Mouse (Mus musculus): ENCODE data around the gene Acly. TPM values are rescaled to one million over a fixed set of nuclear protein-coding genes. Genes with fewer than 3 reads are reported as not detected.

The Acly gene
- total and polyA plus RNA-seq, 3 experiments = 213 to 277 (median 246) TPM

DNA sequence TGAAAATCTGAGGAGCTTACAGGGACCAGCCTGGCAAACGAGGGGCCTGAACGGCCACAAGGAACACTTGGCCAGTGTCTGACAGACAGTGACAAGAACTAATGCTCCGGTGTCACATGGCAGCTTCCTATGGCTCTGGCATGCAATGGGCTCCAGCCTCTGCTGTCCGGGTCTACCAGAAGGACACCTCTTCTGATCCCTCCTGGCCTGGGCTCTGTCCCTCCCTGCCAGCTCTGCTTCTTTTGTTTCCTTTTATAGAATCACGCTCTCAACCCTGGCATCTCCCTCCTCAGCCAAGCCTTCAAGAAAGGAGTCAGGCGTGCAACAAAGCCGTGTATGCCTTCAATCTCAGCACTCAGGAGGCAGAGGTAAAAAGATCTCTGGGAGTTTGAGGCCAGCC is 97.7 kb downstream of the Acly start:
- no peaks in the 10 kb centered on the region for H3K9me3 ChIP-seq (replicated peaks; ENCODE audit: low read length)
- TF ChIP-seq ZMIZ1 (IDR thresholded peaks at IDR 0.05; ENCODE audit: low read depth, low read length) (no peak), NRF1 (IDR thresholded peaks at IDR 0.05; ENCODE audit: low read depth, low read length) (no peak), MAX (IDR thresholded peaks at IDR 0.05; ENCODE audit: low read length) (no peak), PAX5 (IDR thresholded peaks at IDR 0.05; ENCODE audit: low read length) (no peak), UBTF (IDR thresholded peaks at IDR 0.05; ENCODE audit: low read depth, low read length) (no peak), CHD2 (IDR thresholded peaks at IDR 0.05; ENCODE audit: low read length) (no peak), IRF4 (IDR thresholded peaks at IDR 0.05; ENCODE audit: low read depth, low read length) (no peak), ZC3H11A (IDR thresholded peaks at IDR 0.05; ENCODE audit: low read depth, low read length) (no peak)
- no peak overlapping the region for H3K4me2 ChIP-seq (ENCODE audit: insufficient read depth, low read depth, poor library complexity, severe bottlenecking)
- H3K36me3 ChIP-seq (replicated peaks in 1 of 2; ENCODE audit: control insufficient read depth in 1 of 2, insufficient read depth in 1 of 2, low read length in 1 of 2) = peaks cover 19 to 56% of the 10 kb centered on the region in 2 experiments
- no peak overlapping the region for H3K27ac ChIP-seq (ENCODE audit: insufficient read depth, low read depth)
- no peak overlapping the region for H3K9ac ChIP-seq (ENCODE audit: insufficient read depth, low read depth)
- peaks cover 0 to 7% of the 10 kb centered on the region in 2 experiments; a peak in 2 of 4 replicates for H3K4me1 ChIP-seq (ENCODE audit: control insufficient read depth in 1 of 2, insufficient read depth in 2 of 2)
- no peaks in the 10 kb centered on the region for H3K27me3 ChIP-seq (replicated peaks)
- dilution Hi-C loops (cut with MboI; ENCODE audit: extremely low pct_ligation_motif_present, extremely low pct_unique_long_range_greater_than_20kb, low sequenced_read_pairs) = no loop called here
- H3K4me3 ChIP-seq (replicated peaks in 1 of 3; ENCODE audit: low read depth in 2 of 3, low read length in 2 of 3, poor library complexity in 1 of 3) = no peak overlapping the region
- DNase-seq (ENCODE audit: extremely low read depth) = no peak
- no peaks in the 10 kb centered on the region for H3K79me2 ChIP-seq (replicated peaks; ENCODE audit: control insufficient read depth, extremely low read depth, insufficient read depth, poor library complexity, severe bottlenecking)
- in situ Hi-C loops (cut with MboI; ENCODE audit: low pct_ligation_motif_present, low pct_unique_long_range_greater_than_20kb, low sequenced_read_pairs) = no loop called here

DNA sequence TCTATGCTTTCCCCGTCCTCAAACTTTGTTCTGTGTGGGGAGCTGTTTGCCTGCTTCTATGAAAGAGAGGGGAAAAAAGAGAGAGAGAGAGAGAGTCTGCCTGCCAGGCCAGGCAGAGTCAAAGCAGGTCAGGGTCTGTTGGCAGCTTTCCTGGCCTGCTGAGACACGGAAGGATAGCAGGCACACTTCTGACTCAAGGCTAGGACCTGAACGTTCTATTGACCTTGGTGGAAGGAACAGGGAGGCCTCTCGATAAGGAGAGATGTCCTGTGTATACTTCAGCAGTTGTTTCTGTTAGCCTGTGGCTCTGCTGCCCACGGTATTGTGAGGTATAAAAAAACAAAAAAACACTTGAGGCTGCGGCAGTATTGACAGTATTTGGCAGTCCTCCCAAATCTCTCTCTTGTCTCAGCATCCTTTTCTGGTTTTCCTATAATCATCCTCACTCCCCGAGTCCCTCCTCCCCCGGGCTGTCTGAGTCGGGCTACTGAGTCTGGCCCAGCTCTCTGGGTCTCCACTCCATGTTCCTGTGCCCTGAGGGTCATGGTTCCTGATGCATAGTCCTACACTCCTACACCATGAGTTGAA is 99.1 kb downstream of the Acly start:
- DNase-seq (ENCODE audit: extremely low read depth) = no peak
- TF ChIP-seq MAZ (IDR thresholded peaks at IDR 0.05; ENCODE audit: low read depth, low read length) (no peak), JUND (conservative IDR thresholded peaks at IDR 0.05; ENCODE audit: low read depth, low read length) (no peak), BHLHE40 (IDR thresholded peaks at IDR 0.05; ENCODE audit: low read depth, low read length) (no peak), CHD2 (IDR thresholded peaks at IDR 0.05; ENCODE audit: low read length) (no peak), GABPA (IDR thresholded peaks at IDR 0.05; ENCODE audit: insufficient replicate concordance, low read depth, low read length) (no peak), MEF2A (IDR thresholded peaks at IDR 0.05; ENCODE audit: borderline replicate concordance, low read depth, low read length) (no peak), MYC (IDR thresholded peaks at IDR 0.05; ENCODE audit: low read depth, low read length) (no peak), MXI1 (IDR thresholded peaks at IDR 0.05; ENCODE audit: low read depth, low read length) (no peak), MAFK (IDR thresholded peaks at IDR 0.05; ENCODE audit: insufficient replicate concordance, low read length) (no peak), KAT2A (IDR thresholded peaks at IDR 0.05; ENCODE audit: insufficient replicate concordance, low read length) (no peak), PAX5 (IDR thresholded peaks at IDR 0.05; ENCODE audit: low read length) (no peak), MAX (IDR thresholded peaks at IDR 0.05; ENCODE audit: low read length) (no peak), NELFE (IDR thresholded peaks at IDR 0.05; ENCODE audit: low read depth, low read length) (no peak), ZNF384 (IDR thresholded peaks at IDR 0.05; ENCODE audit: low read depth, low read length) (no peak), TCF12 (IDR thresholded peaks at IDR 0.05; ENCODE audit: low read depth, low read length) (no peak), TBP (conservative IDR thresholded peaks at IDR 0.05; ENCODE audit: low read depth, low read length) (no peak), ZKSCAN1 (IDR thresholded peaks at IDR 0.05; ENCODE audit: borderline replicate concordance, low read depth, low read length) (no peak), IRF4 (IDR thresholded peaks at IDR 0.05; ENCODE audit: low read depth, low read length) (no peak), E2F4 (IDR thresholded peaks at IDR 0.05; ENCODE audit: insufficient replicate concordance, low read depth, low read length) (no peak), SMC3 (IDR thresholded peaks at IDR 0.05; ENCODE audit: low read depth, low read length) (no peak)
- H3K27me3 ChIP-seq (replicated peaks) = no peaks in the 10 kb centered on the region
- no peaks in the 10 kb centered on the region for H3K9me3 ChIP-seq (replicated peaks; ENCODE audit: low read length)
- H3K79me2 ChIP-seq (replicated peaks; ENCODE audit: control insufficient read depth, extremely low read depth, insufficient read depth, poor library complexity, severe bottlenecking) = no peaks in the 10 kb centered on the region
- H3K36me3 ChIP-seq (replicated peaks in 1 of 2; ENCODE audit: control insufficient read depth in 1 of 2, insufficient read depth in 1 of 2, low read length in 1 of 2) = peaks cover 19 to 50% of the 10 kb centered on the region in 2 experiments
- no peak overlapping the region for H3K4me3 ChIP-seq (replicated peaks in 1 of 3; ENCODE audit: low read depth in 2 of 3, low read length in 2 of 3, poor library complexity in 1 of 3)
- H3K4me1 ChIP-seq (ENCODE audit: control insufficient read depth in 1 of 2, insufficient read depth in 2 of 2) = peaks cover 0 to 7% of the 10 kb centered on the region in 2 experiments; a peak in 2 of 4 replicates
- H3K4me2 ChIP-seq (ENCODE audit: insufficient read depth, low read depth, poor library complexity, severe bottlenecking) = no peak overlapping the region
- dilution Hi-C loops (cut with MboI; ENCODE audit: extremely low pct_ligation_motif_present, extremely low pct_unique_long_range_greater_than_20kb, low sequenced_read_pairs) = no loop called here
- no peak overlapping the region for H3K9ac ChIP-seq (ENCODE audit: insufficient read depth, low read depth)
- H3K27ac ChIP-seq (ENCODE audit: insufficient read depth, low read depth) = no peak overlapping the region
- in situ Hi-C loops (cut with MboI; ENCODE audit: low pct_ligation_motif_present, low pct_unique_long_range_greater_than_20kb, low sequenced_read_pairs) = loop anchor here (5.0 kb wide), 1 partner anchor 44 kb away; the partner anchor contains the start of gene Klhl11

Measured in CH12.LX (cell line).